In genomic region chr9:57629118-57629874, GRCm38 (mm10) we compare ENCODE assay signal across 9 mouse cellular contexts. TPM values are rescaled to one million over a fixed set of nuclear protein-coding genes. Genes with fewer than 3 reads are reported as not detected.
DNase-seq lines count a peak whose midpoint lies in the region; ATAC-seq and TF ChIP-seq lines count a peak whose summit lies in the region.
"Had no signal": no experiment of that assay in that cellular context is flagged by ENCODE, and none has a peak within 500 bp of the region (broad histone marks: within the 10 kb centered on the region; RNA-seq: fewer than 3 reads in every experiment).

No protein-coding gene starts in this region.

- WGBS in cerebellum, adult 2 months = 68% methylated on average over 14 of the region's 14 CpGs
- WGBS in forebrain, postnatal 0 days = 72% methylated on average over 14 of the region's 14 CpGs
- 74% methylated on average over 14 of the region's 14 CpGs for WGBS in hindbrain, embryonic 10.5 days

- H3K27ac ChIP-seq in cerebellum, adult 2 months (ENCODE audit: insufficient read depth, low read length) = no peak overlapping the region
- peak overlapping the region; percentile 21; the same call in 1 of the 2 replicates for H3K27ac ChIP-seq in forebrain, postnatal 0 days (ENCODE audit: low read depth, low read length)
- H3K27ac ChIP-seq in hindbrain, embryonic 10.5 days = 0 out of 2 replicates have a peak overlapping the region, but pooled peaks have one; percentile 54

- H3K4me2 ChIP-seq in forebrain, postnatal 0 days (ENCODE audit: low read depth) = no peak overlapping the region

- no peak overlapping the region for H3K9ac ChIP-seq in forebrain, postnatal 0 days

- H3K36me3 ChIP-seq in G1E (replicated peaks) = peaks cover 100% of the 10 kb centered on the region
- peaks cover 76% of the 10 kb centered on the region for H3K36me3 ChIP-seq in forebrain, postnatal 0 days (ENCODE audit: insufficient read depth)
- H3K36me3 ChIP-seq in hindbrain, embryonic 10.5 days = peaks cover 99% of the 10 kb centered on the region

- no peak for TF ChIP-seq POLR2A in cerebellum, adult 2 months (IDR thresholded peaks at IDR 0.05; ENCODE audit: borderline replicate concordance, insufficient read depth, low read length)

- H3K27me3 ChIP-seq in G1E (ENCODE audit: insufficient read depth, low read length) = no peaks in the 10 kb centered on the region
- H3K27me3 ChIP-seq in cerebellum, adult 2 months (ENCODE audit: control insufficient read depth, insufficient read depth, low read length) = no peaks in the 10 kb centered on the region
- H3K27me3 ChIP-seq in forebrain, postnatal 0 days (ENCODE audit: insufficient read depth, low read length) = no peaks in the 10 kb centered on the region
- H3K27me3 ChIP-seq in hindbrain, embryonic 10.5 days (ENCODE audit: insufficient read depth, poor library complexity, severe bottlenecking) = no peaks in the 10 kb centered on the region

- H3K9me3 ChIP-seq in G1E (replicated peaks) = no peaks in the 10 kb centered on the region
- no peaks in the 10 kb centered on the region for H3K9me3 ChIP-seq in forebrain, postnatal 0 days (ENCODE audit: low read length)
- no peaks in the 10 kb centered on the region for H3K9me3 ChIP-seq in hindbrain, embryonic 10.5 days

- peak; percentile 50 for DNase-seq in G1E (ENCODE audit: low spot score)
- peak; percentile 68 to 83 for DNase-seq in cerebellum, adult 2 months
- DNase-seq in forebrain, postnatal 0 days = peak; percentile 86
- DNase-seq in hindbrain, embryonic 10.5 days (ENCODE audit: low spot score) = peak; percentile 73
- peak; percentile 90 to 92 for DNase-seq in layer of hippocampus, postnatal 10 days (ENCODE audit: low spot score in 2 of 2)
- DNase-seq in lung, postnatal 14 days = peak; percentile 88
- peak; percentile 80 for DNase-seq in retina, postnatal 1 day
- DNase-seq in thymus, postnatal 4 days = peak; percentile 87

- no peak for ATAC-seq in G1E (ENCODE audit: extremely low read depth, insufficient number of reproducible peaks, low FRiP score, poor library complexity, severe bottlenecking)
- ATAC-seq in forebrain, postnatal 0 days = peak; percentile 83

- no peak overlapping the region for H3K4me3 ChIP-seq in G1E (ENCODE audit: low read depth, low read length)
- H3K4me3 ChIP-seq in cerebellum, adult 2 months (replicated peaks; ENCODE audit: insufficient read depth, low read depth, low read length) = no peak overlapping the region
- no peak overlapping the region for H3K4me3 ChIP-seq in forebrain, postnatal 0 days (ENCODE audit: low read depth, low read length)
- H3K4me3 ChIP-seq in hindbrain, embryonic 10.5 days = no peak overlapping the region

- peaks cover 67% of the 10 kb centered on the region for H3K4me1 ChIP-seq in G1E (ENCODE audit: insufficient read depth, low read depth, low read length)
- peaks cover 32% of the 10 kb centered on the region for H3K4me1 ChIP-seq in cerebellum, adult 2 months (ENCODE audit: control insufficient read depth, insufficient read depth, low read length)
- H3K4me1 ChIP-seq in forebrain, postnatal 0 days (ENCODE audit: insufficient read depth) = no peaks in the 10 kb centered on the region
- peaks cover 26% of the 10 kb centered on the region for H3K4me1 ChIP-seq in hindbrain, embryonic 10.5 days (replicated peaks)

- peak; percentile 96 for TF ChIP-seq CTCF in G1E (IDR thresholded peaks at IDR 0.05; ENCODE audit: low read depth, low read length)
- TF ChIP-seq CTCF in cerebellum, adult 2 months (IDR thresholded peaks at IDR 0.05; ENCODE audit: borderline replicate concordance, insufficient read depth, low read depth, low read length) = peak; percentile 96
- peak; percentile 99 for TF ChIP-seq CTCF in forebrain, postnatal 0 days (IDR thresholded peaks at IDR 0.05; ENCODE audit: low read depth)

RNA-seq across cellular contexts. Expression of gene Lman1l, which starts 8.7 kb away (rescaled TPM):
- total RNA-seq in G1E (2014; fragmentation: Nextera tagmentation) (not detected in 2 replicates), G1E (2017) (not detected in 2 replicates)
- polyA plus RNA-seq in G1E (2012) = not detected in 2 replicates
- 0.06 TPM in 1 of 2 replicates, not detected in the other for polyA plus RNA-seq in cerebellum, adult 2 months (2012; rRNA removed)
- total RNA-seq in forebrain, postnatal 0 days (2014; rRNA removed) = not detected in 2 replicates
- not detected in 2 replicates for polyA plus RNA-seq in forebrain, postnatal 0 days (2015; fragmentation: Nextera tagmentation; extraction: Ambion mirVana)
- not detected in 2 replicates for polyA plus RNA-seq in hindbrain, embryonic 10.5 days (2016; fragmentation: Nextera tagmentation; extraction: Ambion mirVana)
- total RNA-seq in layer of hippocampus, postnatal 10 days (2021) = not detected
- polyA plus RNA-seq: gonadal fat pad, adult 2 months had no signal

RNA-seq across cellular contexts. Expression of gene Cplx3, which starts 23.2 kb away (rescaled TPM):
- total RNA-seq in G1E (2014; fragmentation: Nextera tagmentation) = not detected in 2 replicates
- total RNA-seq in G1E (2017) = 0.11 TPM in 1 of 2 replicates, not detected in the other
- not detected in 2 replicates for polyA plus RNA-seq in G1E (2012)
- 1.4 and 1.5 TPM in 2 replicates for polyA plus RNA-seq in cerebellum, adult 2 months (2012; rRNA removed)
- 0.67 and 1.8 TPM in 2 replicates for total RNA-seq in forebrain, postnatal 0 days (2014; rRNA removed)
- 1.2 and 2.6 TPM in 2 replicates for polyA plus RNA-seq in forebrain, postnatal 0 days (2015; fragmentation: Nextera tagmentation; extraction: Ambion mirVana)
- polyA plus RNA-seq in hindbrain, embryonic 10.5 days (2016; fragmentation: Nextera tagmentation; extraction: Ambion mirVana) = 0.88 and 2.8 TPM in 2 replicates
- total RNA-seq in layer of hippocampus, postnatal 10 days (2021) = 1 to 10 TPM; 1.9 to 2.6 TPM
- polyA plus RNA-seq: gonadal fat pad, adult 2 months had no signal

RNA-seq across cellular contexts. Expression of gene Csk, which starts 24.1 kb away (rescaled TPM):
- total RNA-seq in G1E (2014; fragmentation: Nextera tagmentation) = 118 and 125 TPM in 2 replicates
- total RNA-seq in G1E (2017) = 151 and 154 TPM in 2 replicates
- 311 and 332 TPM in 2 replicates for polyA plus RNA-seq in G1E (2012)
- polyA plus RNA-seq in cerebellum, adult 2 months (2012; rRNA removed) = 45.5 and 57.2 TPM in 2 replicates
- 105 and 135 TPM in 2 replicates for total RNA-seq in forebrain, postnatal 0 days (2014; rRNA removed)
- 37.0 and 46.3 TPM in 2 replicates for polyA plus RNA-seq in forebrain, postnatal 0 days (2015; fragmentation: Nextera tagmentation; extraction: Ambion mirVana)
- polyA plus RNA-seq in hindbrain, embryonic 10.5 days (2016; fragmentation: Nextera tagmentation; extraction: Ambion mirVana) = 40.8 and 42.3 TPM in 2 replicates
- total RNA-seq in layer of hippocampus, postnatal 10 days (2021) = 10 to 100 TPM; 56.6 to 59.0 TPM

RNA-seq across cellular contexts. Expression of gene Ulk3, which starts 40.0 kb away (rescaled TPM):
- 14.1 and 14.3 TPM in 2 replicates for total RNA-seq in G1E (2014; fragmentation: Nextera tagmentation)
- total RNA-seq in G1E (2017) = 10.0 and 10.5 TPM in 2 replicates
- 3.3 and 3.4 TPM in 2 replicates for polyA plus RNA-seq in G1E (2012)
- 39.5 and 40.3 TPM in 2 replicates for polyA plus RNA-seq in cerebellum, adult 2 months (2012; rRNA removed)
- 24.6 and 31.4 TPM in 2 replicates for total RNA-seq in forebrain, postnatal 0 days (2014; rRNA removed)
- 6.0 and 15.6 TPM in 2 replicates for polyA plus RNA-seq in forebrain, postnatal 0 days (2015; fragmentation: Nextera tagmentation; extraction: Ambion mirVana)
- polyA plus RNA-seq in hindbrain, embryonic 10.5 days (2016; fragmentation: Nextera tagmentation; extraction: Ambion mirVana) = 14.2 and 14.6 TPM in 2 replicates
- total RNA-seq in layer of hippocampus, postnatal 10 days (2021) = 10 to 100 TPM; 26.3 to 27.0 TPM

RNA-seq across cellular contexts. Expression of gene Cyp1a2, which starts 54.2 kb away (rescaled TPM):
- total RNA-seq in G1E (2014; fragmentation: Nextera tagmentation) = not detected in 2 replicates
- total RNA-seq in G1E (2017) = not detected in 2 replicates
- polyA plus RNA-seq in G1E (2012) = not detected in 2 replicates
- not detected in 2 replicates for polyA plus RNA-seq in cerebellum, adult 2 months (2012; rRNA removed)
- not detected in 2 replicates for total RNA-seq in forebrain, postnatal 0 days (2014; rRNA removed)
- polyA plus RNA-seq in forebrain, postnatal 0 days (2015; fragmentation: Nextera tagmentation; extraction: Ambion mirVana) = not detected in 2 replicates
- not detected in 2 replicates for polyA plus RNA-seq in hindbrain, embryonic 10.5 days (2016; fragmentation: Nextera tagmentation; extraction: Ambion mirVana)
- not detected for total RNA-seq in layer of hippocampus, postnatal 10 days (2021)
